Mouse (Mus musculus): ENCODE measurements around the gene Klhl36.

The Klhl36 gene

DNA sequence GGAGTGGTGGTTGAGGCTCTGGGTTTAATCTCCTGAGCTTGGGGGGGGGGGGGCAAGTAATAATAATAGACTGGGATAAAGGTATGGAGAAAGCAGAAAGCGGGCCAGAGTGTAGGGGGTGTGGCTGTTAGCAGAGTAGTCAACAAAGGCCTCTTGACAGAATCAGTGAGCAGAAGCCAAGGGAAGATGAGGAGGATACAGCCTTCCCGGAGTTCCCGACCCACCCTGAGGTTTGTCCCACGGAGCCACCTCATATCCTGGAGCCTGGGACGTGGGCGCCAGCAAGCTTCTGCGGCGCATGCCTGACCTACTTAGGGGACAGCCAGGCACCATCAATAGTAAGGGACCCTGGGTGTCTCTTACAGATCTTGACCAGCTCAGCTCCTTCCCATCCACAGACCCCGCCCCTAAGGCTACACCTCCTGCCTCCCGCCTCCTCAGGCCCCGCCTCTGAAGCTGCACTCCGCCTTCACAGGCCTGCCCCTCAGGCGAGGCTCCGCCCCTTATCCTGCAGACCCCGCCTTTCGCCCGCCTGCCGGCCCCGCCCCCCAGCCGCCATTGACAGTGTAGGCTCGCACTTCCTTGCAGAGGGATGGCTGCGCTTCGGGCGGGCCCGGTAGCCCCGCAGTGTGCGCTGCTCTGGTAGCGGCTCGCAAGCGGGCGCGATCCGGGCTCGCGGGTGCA, at the start of gene Klhl36:
Klhl36 (plus strand) TSS at position 561 of the 684 bp plus-strand sequence.
- in situ Hi-C loops (cut with MboI, MseI), result no loop called here

DNA sequence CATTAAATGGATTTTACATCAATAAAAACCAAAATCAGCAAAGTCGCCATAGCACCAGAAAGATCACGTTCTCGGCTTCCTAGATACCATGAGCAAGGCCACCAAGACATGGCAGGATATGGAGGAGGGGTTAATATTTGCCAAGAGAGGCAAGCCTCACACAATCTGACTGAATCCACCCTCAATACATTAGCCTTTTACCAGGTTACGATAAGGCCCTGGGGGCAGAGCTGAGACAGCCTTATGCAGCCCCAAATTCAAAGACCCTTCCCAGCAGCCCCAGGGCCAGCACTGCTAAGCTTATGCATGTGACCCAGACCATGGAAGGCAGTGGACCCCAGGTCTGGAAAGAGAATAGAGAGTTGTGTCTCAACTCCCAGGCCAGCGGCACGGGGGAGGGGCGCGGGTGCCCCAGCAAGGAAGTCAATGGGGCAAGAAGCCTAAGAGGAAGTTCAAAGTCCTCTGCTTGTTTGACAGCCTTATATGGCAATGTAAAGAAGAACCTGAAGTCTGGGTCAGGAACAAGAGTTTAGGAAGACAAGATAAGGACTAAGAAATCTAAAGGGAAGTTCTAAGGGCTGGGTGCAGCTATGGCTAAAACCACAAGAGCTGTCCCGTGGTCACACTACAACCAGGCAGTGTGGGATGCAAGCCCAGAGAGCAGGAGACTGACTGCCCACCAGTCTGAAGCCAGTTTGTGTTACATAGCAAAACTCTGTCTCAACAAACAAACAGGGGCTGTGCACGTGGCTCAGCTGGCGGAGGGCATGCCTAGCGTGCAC, 49.2 kb upstream of the Klhl36 start:
- in situ Hi-C loops (cut with MboI, MseI), result loop anchor here (10.0 kb wide), 1 partner anchor 892 kb away; no protein-coding TSS in a partner anchor

DNA sequence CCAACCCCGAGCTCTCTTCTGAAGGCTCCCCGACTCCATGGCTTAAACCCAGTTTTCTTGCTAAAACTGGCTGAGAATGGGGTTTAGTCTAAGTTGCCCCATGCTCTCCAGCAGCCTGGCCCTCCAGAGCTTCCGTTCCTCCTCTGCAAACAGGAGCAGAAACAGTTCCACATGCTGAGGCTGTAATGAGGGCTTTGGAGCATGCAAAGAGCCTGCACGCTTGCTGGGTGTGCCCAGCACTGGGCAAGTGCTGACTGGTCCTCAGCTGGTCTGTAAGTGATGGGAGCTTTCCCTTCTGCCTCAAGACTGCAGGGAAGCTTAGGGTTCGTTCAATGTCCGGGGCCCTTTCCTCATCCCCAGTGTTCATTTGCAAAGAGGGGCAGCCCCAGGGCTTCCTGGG, 45.8 kb upstream of the Klhl36 start:
- in situ Hi-C loops (cut with MboI, MseI), result loop anchor here (10.0 kb wide), 1 partner anchor 889 kb away; no protein-coding TSS in a partner anchor

DNA sequence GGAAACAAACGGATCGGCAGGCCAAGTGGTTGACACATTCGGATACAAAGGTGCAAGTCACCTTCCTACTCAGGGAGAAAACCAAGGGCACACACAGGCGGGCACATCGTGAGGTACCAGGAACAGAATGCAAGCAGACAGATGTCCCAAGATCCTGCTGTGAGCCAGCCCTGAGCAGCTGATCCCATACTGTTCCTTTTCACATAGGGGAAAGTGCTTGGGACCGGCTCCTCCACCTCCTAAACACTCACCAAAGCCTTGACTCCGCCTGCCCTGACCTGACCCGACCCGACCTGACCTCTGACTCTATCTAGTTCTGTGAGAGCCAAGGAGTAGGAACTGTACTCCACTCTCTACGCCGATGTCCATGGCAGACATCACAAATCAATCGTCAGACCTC, 44.6 kb upstream of the Klhl36 start:
- in situ Hi-C loops (cut with MboI, MseI), result loop anchor here (10.0 kb wide), 1 partner anchor 887 kb away; no protein-coding TSS in a partner anchor

DNA sequence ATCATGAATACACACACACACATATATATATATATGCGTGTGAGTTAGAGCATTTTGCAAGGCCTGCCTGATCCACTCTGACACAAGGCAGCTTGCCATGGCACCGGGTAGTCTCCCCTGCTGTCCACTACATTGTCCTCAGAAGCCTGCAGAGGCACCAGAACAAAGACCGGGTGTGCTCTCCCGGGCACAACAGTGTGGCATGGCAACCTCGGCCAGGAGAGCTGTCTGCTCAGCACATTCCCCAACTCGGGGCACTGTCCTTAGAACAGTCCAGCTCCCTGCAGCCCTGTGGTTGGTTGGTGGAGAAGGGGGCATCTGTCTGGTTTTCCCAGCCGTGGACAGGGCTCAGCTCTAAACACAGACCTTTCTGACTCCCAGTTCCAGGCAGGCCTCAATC, 42.8 kb upstream of the Klhl36 start:
- in situ Hi-C loops (cut with MboI, MseI), result loop anchor here (10.0 kb wide), 1 partner anchor 885 kb away; no protein-coding TSS in a partner anchor

DNA sequence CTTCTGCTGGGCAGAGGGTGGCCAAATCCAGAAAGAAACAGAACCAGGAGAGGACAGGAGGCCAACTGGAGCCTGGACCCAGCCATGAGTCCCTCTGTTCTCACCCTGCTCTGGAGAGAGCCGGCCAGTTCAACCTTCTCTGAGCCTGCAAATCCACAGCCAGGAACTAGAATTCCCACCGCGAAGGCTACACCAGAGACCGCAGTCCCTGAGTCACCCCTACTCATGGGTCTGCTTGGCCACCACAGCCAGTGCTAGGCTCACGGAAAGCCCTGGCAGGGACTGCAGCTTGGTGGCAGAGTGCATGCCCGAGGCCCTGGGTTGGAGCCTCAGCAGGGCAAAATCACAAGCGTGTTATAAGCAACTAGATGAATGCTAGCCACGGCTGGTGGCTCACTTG, 42.1 kb upstream of the Klhl36 start:
- in situ Hi-C loops (cut with MboI, MseI), result loop anchor here (10.0 kb wide), 1 partner anchor 885 kb away; no protein-coding TSS in a partner anchor

DNA sequence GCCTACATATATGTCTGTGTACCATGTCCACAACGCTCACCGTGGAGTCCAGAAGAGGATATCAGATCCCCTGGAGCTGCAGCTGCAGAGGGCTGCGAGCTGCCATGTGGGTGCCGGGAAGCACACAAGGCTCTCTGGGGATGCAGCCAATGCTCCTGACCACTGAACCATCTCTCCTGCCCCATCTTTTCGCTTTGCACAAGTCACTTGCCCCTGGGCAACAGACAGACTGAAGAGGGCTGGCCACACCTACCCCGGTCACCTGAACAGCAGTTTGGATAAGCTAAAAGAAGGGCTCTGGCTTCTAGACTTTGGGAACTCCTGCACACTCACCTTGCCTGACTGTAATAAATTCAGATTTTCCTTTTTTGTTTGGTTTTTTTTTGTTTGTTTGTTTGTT, 40.4 kb upstream of the Klhl36 start:
- in situ Hi-C loops (cut with MboI, MseI), result no loop called here

DNA sequence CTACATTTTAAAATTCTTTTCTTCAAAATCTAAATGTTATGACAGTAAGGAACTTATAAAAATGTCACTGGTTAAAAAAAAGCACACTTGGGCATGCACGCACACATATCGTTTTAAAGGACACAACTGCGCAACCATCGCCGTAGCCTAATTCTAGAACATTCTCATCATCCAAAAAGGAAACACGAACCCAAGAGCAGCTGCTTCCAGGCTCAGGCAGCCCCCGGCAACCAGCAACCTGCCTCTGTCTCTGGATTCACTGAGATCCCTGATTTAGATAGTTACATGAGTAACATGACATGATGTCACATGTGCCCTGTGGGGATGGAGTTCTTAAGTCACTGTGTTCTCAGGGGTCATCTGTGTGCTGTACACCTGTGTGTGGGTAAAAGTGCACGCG, 38.8 kb upstream of the Klhl36 start:
- in situ Hi-C loops (cut with MboI, MseI), result no loop called here

DNA sequence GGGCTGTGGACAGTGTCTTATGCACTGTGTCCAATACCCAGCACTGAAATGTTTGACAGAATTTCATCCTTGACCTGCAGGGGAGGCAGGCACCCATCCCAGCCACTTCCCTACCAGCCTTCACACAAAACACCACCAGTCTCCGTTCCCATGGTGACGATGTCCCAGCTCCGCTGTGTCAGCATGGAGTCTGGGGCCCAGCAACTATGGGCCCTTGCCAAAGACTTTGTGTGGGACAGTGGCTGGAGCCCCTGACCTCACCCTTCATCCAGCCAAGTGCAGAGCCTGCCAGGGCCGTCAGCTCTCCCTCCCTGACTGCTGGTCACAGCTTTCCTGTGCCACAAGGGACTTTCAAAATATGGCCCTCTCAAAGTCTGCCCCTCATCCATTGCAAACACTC, 38.0 kb upstream of the Klhl36 start:
- in situ Hi-C loops (cut with MboI, MseI), result no loop called here

DNA sequence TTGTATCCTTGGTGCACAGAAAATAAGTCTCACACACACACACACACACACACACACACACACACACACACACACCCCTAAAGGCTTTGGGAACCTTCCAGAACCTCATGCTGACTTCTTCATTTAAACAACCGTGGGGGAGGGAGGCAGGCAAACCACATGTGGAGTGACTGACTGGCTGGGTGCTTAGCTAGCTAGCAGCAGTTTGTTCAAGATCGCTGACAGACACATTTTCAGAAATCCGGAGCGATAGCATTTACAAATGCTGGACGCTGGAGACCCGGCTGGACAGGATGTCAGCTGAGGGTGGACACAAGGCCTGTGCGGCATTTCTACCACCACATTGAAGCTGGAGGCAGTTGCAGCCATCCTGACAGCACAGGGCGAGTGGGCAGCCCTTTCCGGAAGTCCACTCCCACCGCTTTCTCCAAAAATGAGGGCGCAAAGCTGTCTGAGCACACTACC, 37.2 kb upstream of the Klhl36 start:
- in situ Hi-C loops (cut with MboI, MseI), result no loop called here

DNA sequence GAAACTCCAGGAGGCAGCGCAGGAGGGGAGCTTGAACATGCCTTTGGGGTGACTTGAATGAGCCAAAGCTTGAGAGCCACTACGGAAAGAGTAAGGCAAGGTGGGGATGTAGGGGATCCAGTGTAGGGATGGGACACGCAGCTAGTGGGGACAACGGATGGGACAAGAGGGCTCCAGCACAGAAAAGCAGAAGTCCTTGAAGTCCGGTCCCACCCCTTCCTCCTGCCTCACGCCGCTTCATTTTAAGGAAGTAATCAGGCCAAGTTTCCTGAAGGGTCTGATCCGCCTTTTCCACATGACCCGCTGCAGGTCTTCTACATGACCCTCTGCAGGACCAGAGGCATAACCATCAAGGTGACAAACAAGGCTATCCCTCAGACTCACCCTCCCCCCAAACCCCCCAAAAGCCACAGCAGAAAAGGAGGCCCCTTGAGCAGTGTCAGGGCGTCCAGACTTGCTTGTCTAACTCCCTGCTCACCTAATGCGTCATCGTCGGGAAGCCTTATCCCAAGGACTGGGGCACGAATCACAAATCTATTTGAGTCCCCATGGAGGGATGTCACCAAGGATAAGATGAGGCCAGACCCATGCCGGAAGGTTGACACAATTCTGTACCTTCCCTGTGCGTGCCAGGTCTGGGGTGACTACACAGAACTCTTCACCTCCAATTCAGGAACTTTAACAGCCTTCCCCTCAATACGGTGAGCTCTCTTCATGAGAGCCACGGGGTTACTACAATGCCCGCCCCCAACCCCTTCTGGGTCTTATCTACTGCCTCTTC, 35.9 kb upstream of the Klhl36 start:
- in situ Hi-C loops (cut with MboI, MseI), result no loop called here

DNA sequence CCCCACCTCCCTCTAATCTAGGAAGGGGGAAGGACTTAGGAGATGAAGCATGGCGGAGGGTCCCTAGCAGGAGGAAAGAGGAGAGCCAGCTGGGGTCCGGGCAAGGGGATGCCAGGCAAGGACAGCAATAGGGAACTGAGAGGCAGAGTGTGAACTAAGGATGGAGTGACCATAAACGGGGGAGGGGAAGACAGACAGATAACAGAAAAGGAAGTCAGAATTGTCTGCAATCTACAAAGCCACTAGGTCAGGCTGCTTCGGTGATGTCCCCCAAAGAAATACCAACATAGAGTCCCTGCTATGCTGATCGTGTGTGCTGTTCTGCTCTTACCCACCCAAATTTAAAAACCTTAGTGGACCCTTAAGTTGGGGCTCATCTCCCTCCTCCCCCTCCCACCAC, 35.1 kb upstream of the Klhl36 start:
- in situ Hi-C loops (cut with MboI, MseI), result no loop called here

DNA sequence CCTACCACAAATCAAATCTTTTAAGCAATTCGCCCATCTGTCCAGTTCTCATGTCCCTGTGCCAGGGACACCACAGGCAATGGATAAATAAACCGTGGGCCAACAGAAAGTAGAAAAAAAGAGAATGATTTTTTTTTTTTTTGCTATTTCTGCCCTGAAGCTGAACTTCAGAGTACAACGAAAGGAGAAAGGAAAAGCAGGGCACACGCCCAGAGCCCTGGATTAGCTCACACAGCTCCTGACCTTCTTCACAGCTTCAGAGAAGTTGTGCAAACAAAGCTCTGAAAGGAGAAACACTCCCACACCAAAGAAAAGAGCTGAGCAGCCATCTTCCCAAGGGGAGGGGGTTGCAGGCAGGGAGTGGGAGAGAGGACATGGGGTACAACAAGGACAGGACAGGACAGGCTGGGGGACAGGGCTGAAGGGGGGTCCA, 34.3 kb upstream of the Klhl36 start:
- in situ Hi-C loops (cut with MboI, MseI), result no loop called here

DNA sequence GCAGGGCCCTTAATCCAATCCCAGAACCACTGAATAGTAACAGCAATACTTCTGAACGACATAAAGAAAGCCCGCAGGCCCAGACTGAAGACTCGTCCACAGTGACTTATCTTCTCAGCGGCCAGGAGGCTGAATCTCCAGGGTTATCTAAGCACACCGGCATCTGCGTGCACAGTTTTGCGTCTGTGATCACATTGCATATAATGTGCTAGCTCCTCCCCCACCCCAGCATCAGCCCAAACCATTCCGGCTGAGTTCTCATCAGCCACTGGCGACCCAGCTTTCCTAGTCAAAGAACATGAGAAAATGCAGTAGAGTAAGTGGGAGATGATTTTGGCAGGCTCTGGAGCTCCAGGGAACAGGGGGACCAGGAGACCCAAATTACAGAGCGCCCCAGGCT, 33.1 kb upstream of the Klhl36 start:
- in situ Hi-C loops (cut with MboI, MseI), result no loop called here

DNA sequence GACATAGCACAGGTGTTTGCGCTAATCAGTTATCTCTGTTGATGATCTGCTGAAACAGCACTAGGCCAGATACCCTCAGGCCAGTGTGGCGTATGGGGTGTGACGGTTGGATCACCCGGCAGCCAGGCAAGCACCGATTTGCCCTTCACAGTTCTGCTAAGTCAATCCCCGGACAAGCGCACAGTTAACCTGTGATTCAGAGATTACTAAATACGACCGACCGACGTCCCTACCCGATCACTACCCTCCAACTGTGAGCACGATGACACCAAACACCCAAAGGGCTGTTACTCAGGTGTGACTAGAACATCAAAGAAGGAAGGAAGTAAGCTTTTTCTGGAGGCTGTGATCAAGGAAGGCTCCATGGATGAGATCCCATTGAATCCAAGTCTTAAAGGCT, 32.6 kb upstream of the Klhl36 start:
- in situ Hi-C loops (cut with MboI, MseI), result no loop called here

DNA sequence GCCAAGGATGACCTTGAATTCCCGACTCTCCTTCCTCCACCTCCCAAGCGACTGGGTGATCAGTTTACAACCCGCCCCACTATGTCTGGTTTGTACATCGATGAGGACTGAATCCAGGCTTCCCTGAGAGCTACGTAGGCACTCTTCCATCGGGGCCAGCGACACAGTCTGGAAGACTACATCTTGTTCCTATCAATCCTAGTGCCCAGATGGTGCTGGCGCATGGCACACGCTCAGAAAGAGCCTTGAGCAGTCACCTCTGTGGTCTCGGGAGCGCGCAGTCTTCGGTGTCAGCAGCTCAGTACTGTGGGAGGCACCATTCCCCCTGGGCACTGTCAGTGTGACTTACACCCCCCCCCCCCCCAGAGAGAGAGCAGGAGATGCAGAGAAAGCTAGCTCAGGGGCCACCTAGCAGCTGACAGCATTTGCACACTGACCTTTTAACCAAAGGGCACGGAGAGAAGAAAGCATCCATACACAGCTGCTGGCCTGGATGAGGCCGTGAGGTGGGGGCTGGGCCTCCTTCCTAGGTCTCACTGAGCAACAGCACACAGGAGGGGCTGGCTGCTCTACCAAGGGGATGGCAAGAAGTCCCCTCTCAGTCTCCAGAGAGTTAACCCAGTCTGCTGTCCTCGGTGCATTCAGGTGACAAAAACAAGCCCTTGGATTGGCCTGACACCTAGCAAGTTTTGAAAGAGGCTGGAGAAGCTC, 32.0 kb upstream of the Klhl36 start:
- in situ Hi-C loops (cut with MboI, MseI), result loop anchor here (10.0 kb wide), 1 partner anchor 1755 kb away; no protein-coding TSS in a partner anchor

DNA sequence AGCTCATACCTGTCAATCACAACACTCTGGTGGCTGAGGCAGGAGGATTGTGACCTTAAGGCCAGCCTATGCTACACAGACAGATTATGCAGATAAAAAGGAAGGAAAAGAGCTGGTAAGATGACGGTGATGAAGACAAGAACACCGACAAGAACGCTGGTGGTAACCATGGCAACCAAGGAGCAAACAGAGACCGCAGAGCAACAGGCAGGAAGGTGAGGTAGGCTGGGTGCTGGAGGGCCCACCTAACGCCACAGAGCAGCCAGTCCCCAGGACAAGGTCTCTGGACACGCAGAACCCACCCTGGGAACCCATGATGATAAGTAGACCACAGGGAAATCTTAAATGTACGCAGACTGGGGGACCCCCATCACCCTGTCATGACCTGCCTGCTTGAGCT, 31.5 kb upstream of the Klhl36 start:
- in situ Hi-C loops (cut with MboI, MseI), result loop anchor here (10.0 kb wide), 1 partner anchor 1754 kb away; no protein-coding TSS in a partner anchor

DNA sequence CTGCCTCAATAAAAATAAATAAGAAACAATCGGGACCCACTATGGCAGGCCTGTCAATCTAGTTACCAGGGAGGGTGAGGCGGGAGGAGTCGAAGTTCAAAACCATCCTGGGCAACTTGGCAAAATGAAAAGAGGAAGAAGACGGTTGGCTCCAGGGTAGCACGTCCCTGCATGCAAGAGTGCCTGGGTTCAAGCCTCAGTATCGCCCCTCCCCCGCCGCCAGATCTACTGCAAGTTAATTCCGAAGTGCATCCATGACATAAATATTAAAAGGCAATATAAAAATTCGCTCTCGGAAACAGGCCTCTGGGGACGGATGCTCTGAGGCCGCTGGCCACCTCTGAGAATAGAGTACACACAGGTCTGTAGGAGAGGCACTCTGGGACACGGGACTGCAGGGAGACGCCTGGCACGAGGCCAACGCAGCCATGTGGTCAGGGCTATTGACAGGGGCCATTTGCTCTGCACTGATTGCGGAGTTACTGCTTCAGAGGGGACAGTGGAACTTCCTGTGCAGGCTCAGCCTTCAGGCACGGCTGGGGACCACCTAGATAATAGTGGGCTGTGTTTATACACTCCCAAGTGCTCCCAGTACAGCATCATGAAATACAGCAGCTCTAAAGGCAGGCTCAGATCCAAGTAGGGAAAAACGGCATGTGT, 30.6 kb upstream of the Klhl36 start:
- in situ Hi-C loops (cut with MboI, MseI), result loop anchor here (10.0 kb wide), 1 partner anchor 1753 kb away; no protein-coding TSS in a partner anchor

DNA sequence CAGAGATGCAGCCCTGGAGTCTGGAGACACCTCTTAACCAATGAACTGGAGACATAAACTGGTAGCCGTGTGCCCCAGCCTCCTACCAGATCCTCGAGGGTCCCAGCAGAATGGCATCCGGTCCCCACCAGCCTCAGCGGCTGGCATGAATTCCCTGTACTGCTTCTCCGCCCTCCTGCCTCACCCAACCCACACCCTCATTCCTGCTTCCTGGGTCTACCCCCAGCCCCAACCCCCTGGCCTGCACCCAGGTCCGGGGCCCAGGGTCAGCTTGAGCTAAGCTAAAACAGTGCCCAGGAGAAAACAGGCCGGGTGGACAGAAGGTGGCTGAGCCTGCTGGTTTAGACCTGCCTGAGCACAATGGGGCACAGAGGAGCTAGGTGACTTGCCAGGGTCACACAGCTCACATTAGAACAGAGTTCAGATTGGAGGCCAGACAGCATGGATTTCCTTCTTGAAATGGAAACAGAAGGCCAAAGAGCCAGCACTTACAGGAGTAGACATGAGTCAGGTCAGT, 29.9 kb upstream of the Klhl36 start:
- in situ Hi-C loops (cut with MboI, MseI), result loop anchor here (10.0 kb wide), 1 partner anchor 1753 kb away; no protein-coding TSS in a partner anchor

DNA sequence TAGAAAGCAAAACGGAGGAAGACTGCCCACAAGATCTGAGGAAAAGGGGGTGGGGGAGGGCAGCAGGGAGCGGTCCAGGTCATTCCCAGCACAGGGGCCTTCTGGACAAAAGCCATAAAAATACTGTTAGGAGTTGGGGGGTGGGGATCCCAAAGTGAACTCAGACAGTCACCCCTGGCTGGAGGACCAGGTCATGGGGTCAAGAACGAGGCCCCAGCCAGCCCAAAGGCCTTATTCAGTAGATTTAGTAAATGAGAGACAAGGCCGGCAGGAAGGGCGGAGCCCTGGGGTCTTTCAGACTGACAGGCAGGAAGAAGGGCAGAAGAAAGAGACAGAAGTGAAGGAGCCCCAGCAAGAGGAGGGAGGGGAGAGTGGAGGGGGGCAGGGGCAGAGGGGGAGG, 29.1 kb upstream of the Klhl36 start:
- in situ Hi-C loops (cut with MboI, MseI), result loop anchor here (10.0 kb wide), 1 partner anchor 1752 kb away; no protein-coding TSS in a partner anchor

All from regulatory T cell (primary cell).